Comparison of ENCODE assay signal across 14 mouse cellular contexts in the genomic region with DNA sequence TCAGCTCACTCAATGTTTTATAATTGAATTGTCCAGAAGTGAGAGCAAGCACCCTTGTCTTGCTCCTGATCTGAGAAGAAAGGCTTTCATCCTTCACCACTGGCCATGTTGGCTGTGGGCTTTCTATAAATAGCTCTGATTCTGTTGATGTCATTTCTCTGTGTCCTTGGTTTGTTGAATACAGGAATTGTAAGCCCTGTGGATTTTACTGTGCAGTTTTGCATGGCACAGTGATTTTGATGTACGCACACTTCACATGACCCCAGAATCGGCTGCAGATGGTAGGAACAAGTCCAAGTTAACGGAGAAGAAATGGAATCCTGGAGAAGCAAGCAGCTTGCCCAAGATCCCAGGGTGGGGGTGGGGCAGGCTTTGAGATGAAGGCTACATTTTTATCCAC.
"Had no signal": no experiment of that assay in that cellular context is flagged by ENCODE, and none has a peak within 500 bp of the region (broad histone marks: within the 10 kb centered on the region; RNA-seq: fewer than 3 reads in every experiment).

No protein-coding gene starts in this region.

- H3K4me2 ChIP-seq: limb, embryonic 13.5 days; liver, embryonic 11.5 days; liver, embryonic 15.5 days had no signal

- H3K36me3 ChIP-seq: limb, embryonic 13.5 days; liver, embryonic 15.5 days had no signal

- H3K4me1 ChIP-seq: liver, embryonic 15.5 days had no signal

- H3K9me3 ChIP-seq: liver, embryonic 15.5 days had no signal

- H3K9ac ChIP-seq: limb, embryonic 13.5 days; liver, embryonic 15.5 days had no signal

- DNase-seq: kidney, adult 8-10 months; kidney, postnatal 36 days; left cerebral cortex, postnatal 4 days; lung, adult 2 months; lung, postnatal 36 days; right cerebral cortex, postnatal 14 days; thymus, adult 18-20 months; thymus, postnatal 14 days had no signal

- H3K27me3 ChIP-seq: liver, embryonic 15.5 days had no signal

- H3K27ac ChIP-seq: limb, embryonic 13.5 days; liver, embryonic 15.5 days had no signal

- H3K4me3 ChIP-seq: limb, embryonic 13.5 days; liver, embryonic 15.5 days had no signal

- ATAC-seq: intestine, postnatal 0 days; lung, postnatal 0 days; midbrain, embryonic 16.5 days had no signal
